Mouse (Mus musculus): Measurements from ENCODE around the gene Ints5. TPM values are rescaled to one million over a fixed set of nuclear protein-coding genes. Genes with fewer than 3 reads are reported as not detected.

Gene Ints5
- polyA plus RNA-seq, 1 experiment, result 6.6 TPM

DNA sequence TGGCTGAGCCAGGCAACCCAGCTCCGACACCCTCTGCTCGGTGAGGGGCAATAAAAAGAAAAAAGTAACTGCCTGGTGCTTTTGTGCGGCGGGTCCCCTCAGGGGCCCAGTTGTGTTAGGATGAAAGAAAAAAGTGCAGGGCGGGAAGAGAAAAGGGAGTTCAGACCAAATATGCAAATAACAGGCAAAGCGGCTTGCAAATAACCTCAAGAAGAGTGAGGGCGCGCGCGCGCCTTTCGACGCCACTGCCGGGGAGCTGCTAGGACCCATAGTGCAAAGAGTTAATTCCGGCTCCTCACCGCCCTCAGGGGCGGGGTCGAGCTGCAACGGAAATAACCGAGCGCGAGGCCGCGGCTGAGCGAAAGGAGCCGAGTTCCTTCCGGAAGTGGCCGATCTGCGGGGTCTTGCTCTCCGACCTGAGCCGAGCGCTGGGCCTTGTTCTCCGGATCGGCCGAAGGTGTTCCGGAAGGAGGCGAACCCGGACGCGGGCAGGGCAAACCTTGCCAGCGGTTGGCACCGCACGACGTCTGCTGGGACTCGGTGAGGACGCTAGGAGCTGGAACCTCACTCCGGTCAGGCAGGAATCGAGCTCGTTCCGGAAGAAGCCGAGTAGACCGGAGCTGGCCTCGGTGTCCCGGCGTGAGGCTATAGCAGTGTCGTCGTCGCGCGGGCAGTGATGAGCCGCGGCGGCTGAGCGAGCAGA lies 48.9 kb downstream of the Ints5 start, which contains the start of gene Mta2:
Mta2 (plus strand) TSS at position 361 of the 703 bp plus-strand sequence.
- Histone ChIP-seq H3K36me3 (ENCODE audit: control insufficient read depth, insufficient read depth, low read length) (peaks cover 4% of the 10 kb centered on the region), H3K4me1 (ENCODE audit: control insufficient read depth, insufficient read depth, low read length) (peaks cover 15% of the 10 kb centered on the region), H3K27me3 (ENCODE audit: control insufficient read depth, insufficient read depth, low read length) (no peaks in the 10 kb centered on the region), H3K4me3 (ENCODE audit: control insufficient read depth, low read depth, low read length) (peak within 1 kb of the TSS; percentile 98), H3K27ac (ENCODE audit: control insufficient read depth, insufficient read depth, low read depth, low read length) (peak within 1 kb of the TSS; percentile 99)
- peak; percentile 72 for TF ChIP-seq POLR2A (IDR thresholded peaks at IDR 0.05; ENCODE audit: control insufficient read depth, low read depth, low read length)
- no peak for TF ChIP-seq CTCF (IDR thresholded peaks at IDR 0.05; ENCODE audit: control insufficient read depth, insufficient read depth, insufficient replicate concordance, low read depth, low read length)

DNA sequence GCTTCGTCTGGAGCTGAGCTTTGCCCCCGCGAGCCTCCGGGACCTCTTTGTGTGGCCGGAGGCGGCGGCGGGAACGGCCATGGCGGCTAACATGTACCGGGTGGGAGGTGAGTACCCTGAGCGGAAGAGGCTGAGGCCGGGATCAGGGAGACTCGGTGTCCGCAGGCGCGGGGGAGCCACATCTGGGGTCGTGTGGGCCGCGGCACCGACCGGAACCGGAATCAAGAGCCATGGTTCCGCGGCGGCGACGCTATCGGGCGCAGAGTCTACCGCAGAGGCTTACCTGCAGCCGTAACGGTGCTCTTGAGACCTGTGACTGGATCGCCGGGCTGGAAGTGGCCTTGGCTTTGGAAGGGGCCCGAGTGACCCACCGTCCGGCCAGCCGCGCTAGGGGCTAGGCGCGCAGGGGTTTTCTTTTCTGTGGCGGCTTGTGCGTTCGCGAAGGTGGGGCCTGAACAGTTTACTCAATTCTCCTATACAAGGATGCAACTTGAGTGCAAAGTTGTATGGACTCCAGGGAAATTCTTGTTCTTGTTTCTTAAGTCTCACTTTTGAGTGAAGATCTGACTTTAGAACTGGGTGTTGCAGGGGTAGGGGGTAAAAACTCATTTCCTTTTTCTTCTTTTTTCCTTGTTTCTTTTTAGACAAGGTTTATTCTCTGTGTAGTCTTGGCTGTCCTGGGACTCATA lies 49.6 kb downstream of the Ints5 start:
- peak overlapping the region; percentile 99 for H3K27ac ChIP-seq (ENCODE audit: control insufficient read depth, insufficient read depth, low read depth, low read length)
- no peak for TF ChIP-seq CTCF (IDR thresholded peaks at IDR 0.05; ENCODE audit: control insufficient read depth, insufficient read depth, insufficient replicate concordance, low read depth, low read length)
- TF ChIP-seq POLR2A (IDR thresholded peaks at IDR 0.05; ENCODE audit: control insufficient read depth, low read depth, low read length), result no peak
- peaks cover 15% of the 10 kb centered on the region for H3K4me1 ChIP-seq (ENCODE audit: control insufficient read depth, insufficient read depth, low read length)
- H3K27me3 ChIP-seq (ENCODE audit: control insufficient read depth, insufficient read depth, low read length), result no peaks in the 10 kb centered on the region
- peak overlapping the region; percentile 98 for H3K4me3 ChIP-seq (ENCODE audit: control insufficient read depth, low read depth, low read length)
- peaks cover 7% of the 10 kb centered on the region for H3K36me3 ChIP-seq (ENCODE audit: control insufficient read depth, insufficient read depth, low read length)

DNA sequence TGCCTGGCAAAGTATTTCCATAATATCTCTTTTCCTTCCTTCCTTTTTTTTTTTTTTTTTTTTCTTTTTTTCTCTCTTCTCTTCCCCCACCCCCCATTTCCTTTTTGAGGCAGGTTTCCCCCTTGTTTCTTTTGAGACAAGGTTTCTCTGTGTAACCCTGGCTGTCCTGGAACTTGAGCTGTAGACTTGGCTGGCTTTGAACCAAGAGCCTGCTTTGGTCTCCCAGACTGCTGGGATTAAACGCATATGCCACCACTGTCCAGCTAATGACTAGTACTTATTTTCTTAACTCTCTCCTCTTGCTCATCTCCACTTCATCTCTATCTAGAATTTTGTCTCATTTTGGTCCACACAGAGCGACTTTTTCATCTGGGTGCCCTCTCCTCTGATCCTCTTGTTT lies 50.2 kb downstream of the Ints5 start:
- peak overlapping the region; percentile 98 for H3K4me3 ChIP-seq (ENCODE audit: control insufficient read depth, low read depth, low read length)
- TF ChIP-seq POLR2A (IDR thresholded peaks at IDR 0.05; ENCODE audit: control insufficient read depth, low read depth, low read length) (no peak), CTCF (IDR thresholded peaks at IDR 0.05; ENCODE audit: control insufficient read depth, insufficient read depth, insufficient replicate concordance, low read depth, low read length) (no peak)
- no peaks in the 10 kb centered on the region for H3K27me3 ChIP-seq (ENCODE audit: control insufficient read depth, insufficient read depth, low read length)
- H3K36me3 ChIP-seq (ENCODE audit: control insufficient read depth, insufficient read depth, low read length), result peaks cover 9% of the 10 kb centered on the region
- no peak overlapping the region for H3K27ac ChIP-seq (ENCODE audit: control insufficient read depth, insufficient read depth, low read depth, low read length)
- peaks cover 15% of the 10 kb centered on the region for H3K4me1 ChIP-seq (ENCODE audit: control insufficient read depth, insufficient read depth, low read length)

DNA sequence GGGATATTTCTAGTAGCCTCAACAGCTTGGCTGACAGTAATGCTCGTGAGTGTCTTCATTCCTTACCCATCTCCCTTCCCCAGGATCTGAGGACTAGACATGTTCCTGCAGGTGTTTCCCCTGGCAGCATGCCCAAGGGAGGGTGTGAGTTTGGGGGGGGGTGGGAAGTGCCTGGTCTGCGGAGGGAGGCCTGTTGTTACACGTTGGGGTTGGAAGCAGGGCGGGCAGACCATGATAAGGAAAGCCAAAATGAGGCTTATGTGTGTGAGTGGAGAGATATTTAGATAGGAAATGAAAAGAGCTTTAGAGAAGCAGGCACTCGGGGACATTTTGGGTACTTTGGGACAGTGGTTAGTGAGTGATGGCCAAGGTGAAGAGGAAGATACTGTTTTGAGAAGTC lies 51.3 kb downstream of the Ints5 start:
- H3K4me3 ChIP-seq (ENCODE audit: control insufficient read depth, low read depth, low read length), result no peak overlapping the region
- H3K4me1 ChIP-seq (ENCODE audit: control insufficient read depth, insufficient read depth, low read length), result peaks cover 15% of the 10 kb centered on the region
- no peaks in the 10 kb centered on the region for H3K27me3 ChIP-seq (ENCODE audit: control insufficient read depth, insufficient read depth, low read length)
- H3K27ac ChIP-seq (ENCODE audit: control insufficient read depth, insufficient read depth, low read depth, low read length), result no peak overlapping the region
- TF ChIP-seq POLR2A (IDR thresholded peaks at IDR 0.05; ENCODE audit: control insufficient read depth, low read depth, low read length), result no peak
- no peak for TF ChIP-seq CTCF (IDR thresholded peaks at IDR 0.05; ENCODE audit: control insufficient read depth, insufficient read depth, insufficient replicate concordance, low read depth, low read length)
- peaks cover 11% of the 10 kb centered on the region for H3K36me3 ChIP-seq (ENCODE audit: control insufficient read depth, insufficient read depth, low read length)

DNA sequence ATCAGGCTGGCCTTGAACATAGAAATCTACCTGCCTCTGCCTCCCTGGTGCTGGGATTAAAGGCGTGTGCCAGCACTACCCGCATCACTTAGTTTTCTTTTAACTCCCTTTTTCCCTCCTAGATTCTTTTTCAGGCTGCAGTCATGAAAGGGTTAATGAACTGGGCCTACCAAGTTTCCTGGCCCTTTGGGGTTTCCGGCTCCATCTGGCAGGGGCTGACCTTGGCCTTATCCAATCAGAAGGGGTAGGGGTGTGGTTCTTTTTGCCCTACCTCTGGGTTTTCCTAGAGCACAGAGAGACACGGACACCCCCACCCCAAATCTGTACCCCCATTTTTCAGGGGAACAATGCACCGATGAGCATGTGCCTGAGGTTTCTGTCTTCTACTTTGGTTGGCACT lies 51.9 kb downstream of the Ints5 start:
- peaks cover 15% of the 10 kb centered on the region for H3K4me1 ChIP-seq (ENCODE audit: control insufficient read depth, insufficient read depth, low read length)
- no peaks in the 10 kb centered on the region for H3K27me3 ChIP-seq (ENCODE audit: control insufficient read depth, insufficient read depth, low read length)
- TF ChIP-seq CTCF (IDR thresholded peaks at IDR 0.05; ENCODE audit: control insufficient read depth, insufficient read depth, insufficient replicate concordance, low read depth, low read length) (no peak), POLR2A (IDR thresholded peaks at IDR 0.05; ENCODE audit: control insufficient read depth, low read depth, low read length) (no peak)
- no peak overlapping the region for H3K4me3 ChIP-seq (ENCODE audit: control insufficient read depth, low read depth, low read length)
- H3K27ac ChIP-seq (ENCODE audit: control insufficient read depth, insufficient read depth, low read depth, low read length), result no peak overlapping the region
- H3K36me3 ChIP-seq (ENCODE audit: control insufficient read depth, insufficient read depth, low read length), result peaks cover 14% of the 10 kb centered on the region

DNA sequence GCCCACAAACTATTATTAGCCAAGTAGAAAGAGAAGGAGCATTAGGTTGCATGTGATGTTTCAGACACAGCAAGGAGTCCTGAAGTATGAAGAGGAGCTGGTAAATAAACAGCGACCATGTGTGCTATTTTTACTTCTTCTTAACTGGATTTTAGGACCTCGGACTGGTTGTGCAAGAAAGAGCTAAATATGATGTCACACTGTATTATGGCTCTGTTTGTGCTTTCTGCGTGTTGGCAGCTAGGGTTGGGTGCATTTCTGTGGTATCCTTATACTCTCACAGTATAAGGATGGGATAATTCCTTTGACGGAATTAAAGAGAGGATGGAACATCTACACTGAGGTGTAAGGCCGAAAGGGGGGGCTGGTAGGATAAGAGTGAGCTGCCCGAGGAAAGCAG lies 52.4 kb downstream of the Ints5 start:
- Histone ChIP-seq H3K36me3 (ENCODE audit: control insufficient read depth, insufficient read depth, low read length) (peaks cover 14% of the 10 kb centered on the region), H3K27ac (ENCODE audit: control insufficient read depth, insufficient read depth, low read depth, low read length) (no peak overlapping the region)

DNA sequence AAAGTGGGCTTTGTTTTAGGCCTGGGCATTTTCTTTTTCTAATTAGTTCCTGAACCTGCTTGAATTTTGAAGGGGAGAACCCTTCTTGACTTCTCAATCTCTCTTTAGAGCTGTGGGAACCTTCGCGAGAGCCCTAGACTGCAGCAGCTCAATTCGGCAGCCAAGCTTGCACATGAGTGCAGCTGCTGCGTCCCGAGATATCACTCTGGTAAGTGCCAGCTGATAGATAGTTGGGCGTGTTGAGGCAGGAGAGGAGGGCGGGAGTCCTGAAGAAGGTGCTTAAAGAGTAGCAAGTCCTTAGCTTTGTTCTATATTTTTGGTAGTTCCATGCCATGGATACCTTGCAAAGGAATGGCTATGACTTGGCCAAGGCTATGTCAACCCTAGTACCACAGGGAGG lies 54.1 kb downstream of the Ints5 start:
- Histone ChIP-seq H3K4me1 (ENCODE audit: control insufficient read depth, insufficient read depth, low read length) (no peaks in the 10 kb centered on the region; the same call in 1 of the 2 replicates), H3K27me3 (ENCODE audit: control insufficient read depth, insufficient read depth, low read length) (no peaks in the 10 kb centered on the region), H3K36me3 (ENCODE audit: control insufficient read depth, insufficient read depth, low read length) (peaks cover 16% of the 10 kb centered on the region), H3K27ac (ENCODE audit: control insufficient read depth, insufficient read depth, low read depth, low read length) (no peak overlapping the region), H3K4me3 (ENCODE audit: control insufficient read depth, low read depth, low read length) (no peak overlapping the region)
- TF ChIP-seq POLR2A (IDR thresholded peaks at IDR 0.05; ENCODE audit: control insufficient read depth, low read depth, low read length) (no peak), CTCF (IDR thresholded peaks at IDR 0.05; ENCODE audit: control insufficient read depth, insufficient read depth, insufficient replicate concordance, low read depth, low read length) (no peak)

More for the DNA sequence above, 52.4 kb downstream of the Ints5 start:
- Histone ChIP-seq H3K4me3 (ENCODE audit: control insufficient read depth, low read depth, low read length) (no peak overlapping the region), H3K27me3 (ENCODE audit: control insufficient read depth, insufficient read depth, low read length) (no peaks in the 10 kb centered on the region), H3K4me1 (ENCODE audit: control insufficient read depth, insufficient read depth, low read length) (peaks cover 13% of the 10 kb centered on the region)
- no peak for TF ChIP-seq POLR2A (IDR thresholded peaks at IDR 0.05; ENCODE audit: control insufficient read depth, low read depth, low read length)

Other genes starting within 250 kb of the Ints5 start
- 0.58 and 0.99 TPM in 2 replicates for gene Chrm1, start 229.2 kb upstream of the Ints5 start, polyA plus RNA-seq (2012; rRNA removed)
- 111 and 121 TPM in 2 replicates for gene Slc3a2, start 169.6 kb upstream of the Ints5 start, polyA plus RNA-seq (2012; rRNA removed)
- 18.3 and 21.8 TPM in 2 replicates for gene Wdr74, start 157.2 kb upstream of the Ints5 start, polyA plus RNA-seq (2012; rRNA removed)
- gene 1700092M07Rik, start 152.3 kb upstream of the Ints5 start, polyA plus RNA-seq (2012; rRNA removed), result 670 and 676 TPM in 2 replicates
- gene Stx5a, start 151.6 kb upstream of the Ints5 start, polyA plus RNA-seq (2012; rRNA removed), result 61.5 and 62.8 TPM in 2 replicates
- 166 and 174 TPM in 2 replicates for gene Nxf1, start 135.9 kb upstream of the Ints5 start, polyA plus RNA-seq (2012; rRNA removed)
- gene Tmem223, start 122.0 kb upstream of the Ints5 start, polyA plus RNA-seq (2012; rRNA removed), result 15.8 and 17.0 TPM in 2 replicates
- 29.7 and 30.8 TPM in 2 replicates for gene Tmem179b, start 118.5 kb upstream of the Ints5 start, polyA plus RNA-seq (2012; rRNA removed)
- gene Taf6l, start 106.6 kb upstream of the Ints5 start, polyA plus RNA-seq (2012; rRNA removed), result 28.1 and 36.2 TPM in 2 replicates
- gene Polr2g, start 94.4 kb upstream of the Ints5 start, polyA plus RNA-seq (2012; rRNA removed), result 38.4 and 48.4 TPM in 2 replicates
- gene Zbtb3, start 90.5 kb upstream of the Ints5 start, polyA plus RNA-seq (2012; rRNA removed), result 40.5 and 44.2 TPM in 2 replicates
- 6.8 and 7.9 TPM in 2 replicates for gene Ttc9c, start 73.7 kb upstream of the Ints5 start, polyA plus RNA-seq (2012; rRNA removed)
- 12.9 and 14.9 TPM in 2 replicates for gene Hnrnpul2, start 73.0 kb upstream of the Ints5 start, polyA plus RNA-seq (2012; rRNA removed)
- 0.64 and 1.9 TPM in 2 replicates for gene AC129217.1, start 63.2 kb upstream of the Ints5 start, polyA plus RNA-seq (2012; rRNA removed)
- 743 and 750 TPM in 2 replicates for gene Bscl2, start 55.5 kb upstream of the Ints5 start, polyA plus RNA-seq (2012; rRNA removed)
- 2.0 and 2.4 TPM in 2 replicates for gene Gng3, start 53.8 kb upstream of the Ints5 start, polyA plus RNA-seq (2012; rRNA removed)
- 0.37 and 0.40 TPM in 2 replicates for gene Lrrn4cl, start 42.2 kb upstream of the Ints5 start, polyA plus RNA-seq (2012; rRNA removed)
- gene Ubxn1, start 21.5 kb upstream of the Ints5 start, polyA plus RNA-seq (2012; rRNA removed), result 83.7 and 92.2 TPM in 2 replicates
- gene Uqcc3, start 12.1 kb upstream of the Ints5 start, polyA plus RNA-seq (2012; rRNA removed), result 40.0 and 41.0 TPM in 2 replicates
- 1.1 and 1.9 TPM in 2 replicates for gene Lbhd1, start 9.3 kb upstream of the Ints5 start, polyA plus RNA-seq (2012; rRNA removed)
- not detected in 2 replicates for gene Gm49403, start 9.1 kb upstream of the Ints5 start, polyA plus RNA-seq (2012; rRNA removed)
- gene 1810009A15Rik, start 4.2 kb upstream of the Ints5 start, polyA plus RNA-seq (2012; rRNA removed), result 48.2 and 48.4 TPM in 2 replicates
- 1.1 TPM in 1 of 2 replicates, not detected in the other for gene Gm49416, start 4.1 kb upstream of the Ints5 start, polyA plus RNA-seq (2012; rRNA removed)
- 49.9 and 57.0 TPM in 2 replicates for gene Ganab, start 5.1 kb downstream of the Ints5 start, polyA plus RNA-seq (2012; rRNA removed)
- gene B3gat3, start 27.4 kb downstream of the Ints5 start, polyA plus RNA-seq (2012; rRNA removed), result 19.5 and 20.4 TPM in 2 replicates
- gene Rom1, start 36.4 kb downstream of the Ints5 start, polyA plus RNA-seq (2012; rRNA removed), result 11.6 and 13.7 TPM in 2 replicates
- gene Eml3, start 36.5 kb downstream of the Ints5 start, polyA plus RNA-seq (2012; rRNA removed), result 4.9 and 5.7 TPM in 2 replicates
- 14.0 and 14.5 TPM in 2 replicates for gene Mta2, start 48.9 kb downstream of the Ints5 start, polyA plus RNA-seq (2012; rRNA removed)
- 38.2 and 38.6 TPM in 2 replicates for gene Tut1, start 60.8 kb downstream of the Ints5 start, polyA plus RNA-seq (2012; rRNA removed)
- gene Eef1g, start 74.0 kb downstream of the Ints5 start, polyA plus RNA-seq (2012; rRNA removed), result 442 and 506 TPM in 2 replicates
- gene Ahnak, start 96.3 kb downstream of the Ints5 start, polyA plus RNA-seq (2012; rRNA removed), result 1.6 and 2.3 TPM in 2 replicates
- gene Scgb1a1, start 195.0 kb downstream of the Ints5 start, polyA plus RNA-seq (2012; rRNA removed), result 0.41 TPM in 1 of 2 replicates, not detected in the other
- gene Asrgl1, start 242.6 kb downstream of the Ints5 start, polyA plus RNA-seq (2012; rRNA removed), result 232 and 259 TPM in 2 replicates

Data from testis, adult 2 months (tissue).